Mouse (Mus musculus) heart, adult 2 months (tissue): ENCODE measurements around the gene Xylt1.

ENCODE experiments used
- CTCF ChIP-seq: fragments of 200-600 bp; IDR thresholded peaks from 2 replicates; pipeline ENCODE4 v1.8.1; 2022; ENCODE audit warnings: antibody characterized with exemption, mild to moderate bottlenecking, moderate library complexity
- EP300 ChIP-seq: fragments of 200-500 bp; IDR thresholded peaks from 2 replicates; pipeline ENCODE4 v1.6.1; 2011; ENCODE audit warnings: low read depth, low read length, control low read depth; ENCODE audit not compliant: insufficient read depth
- POLR2A ChIP-seq: fragments of 200-500 bp; IDR thresholded peaks from 2 replicates; pipeline ENCODE4 v1.6.1; 2011; ENCODE audit warnings: mild to moderate bottlenecking, low read depth, low read length, control low read depth; ENCODE audit not compliant: insufficient read depth

DNA sequence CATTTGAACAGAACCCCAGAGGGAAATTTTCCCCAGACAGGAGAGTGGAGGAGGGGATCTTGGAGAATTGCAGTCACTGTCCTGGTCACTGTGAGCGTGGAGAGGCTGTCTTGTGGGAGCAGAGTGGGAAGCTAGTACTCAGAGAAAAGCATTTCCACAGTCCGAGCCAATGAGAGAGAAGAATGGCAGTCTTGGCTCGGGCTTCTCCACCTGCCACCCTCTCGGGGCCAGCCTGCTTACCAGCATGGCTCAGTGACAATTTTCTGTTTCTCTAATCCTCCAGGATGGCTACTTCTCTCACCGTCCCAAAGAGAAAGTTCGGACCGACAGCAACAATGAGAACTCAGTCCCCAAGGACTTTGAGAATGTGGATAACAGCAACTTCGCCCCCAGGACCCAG lies 167.5 kb downstream of the Xylt1 start:
- no peak for TF ChIP-seq POLR2A
- no peak for TF ChIP-seq EP300
- no peak for TF ChIP-seq CTCF
